Mouse (Mus musculus): ENCODE results near the gene Rasgrp3.
"Not testable (repeated sequence)": the region's sequence is repeated elsewhere in the genome, so short reads cannot be mapped to it uniquely, and the experiment has no call there.

Gene Rasgrp3

GRCm38 (mm10) chr17:75463223-75463622 lies 27.5 kb downstream of the Rasgrp3 start:
- not testable (repeated sequence) for DNase-seq

- DNase-seq, result no peak
These were observed 27.9 kb downstream of the Rasgrp3 start for GRCm38 (mm10) chr17:75463645-75464044.

GRCm38 (mm10) chr17:75464331-75464982 lies 28.8 kb downstream of the Rasgrp3 start:
- DNase-seq, result peak; percentile 8

- peak; percentile 82 for DNase-seq
These were observed 29.4 kb downstream of the Rasgrp3 start for GRCm38 (mm10) chr17:75464983-75465634.

GRCm38 (mm10) chr17:75465635-75465997 lies 29.9 kb downstream of the Rasgrp3 start:
- no peak for DNase-seq

GRCm38 (mm10) chr17:75466948-75467347 lies 31.3 kb downstream of the Rasgrp3 start:
- DNase-seq, result no peak

GRCm38 (mm10) chr17:75467526-75467925 lies 31.8 kb downstream of the Rasgrp3 start:
- DNase-seq, result no peak

GRCm38 (mm10) chr17:75468479-75469114 lies 32.9 kb downstream of the Rasgrp3 start:
- no peak for DNase-seq

GRCm38 (mm10) chr17:75470325-75470724 lies 34.6 kb downstream of the Rasgrp3 start:
- no peak for DNase-seq

- no peak for DNase-seq
These were observed 35.4 kb downstream of the Rasgrp3 start for GRCm38 (mm10) chr17:75470885-75471610.

- DNase-seq, result no peak
These were observed 36.1 kb downstream of the Rasgrp3 start for GRCm38 (mm10) chr17:75471644-75472253.

GRCm38 (mm10) chr17:75472379-75472778 lies 36.7 kb downstream of the Rasgrp3 start:
- DNase-seq, result peak; percentile 18

GRCm38 (mm10) chr17:75475985-75476384 lies 40.3 kb downstream of the Rasgrp3 start:
- no peak for DNase-seq

GRCm38 (mm10) chr17:75476736-75477416 lies 41.2 kb downstream of the Rasgrp3 start:
- no peak for DNase-seq

GRCm38 (mm10) chr17:75477655-75478054 lies 42.0 kb downstream of the Rasgrp3 start:
- no peak for DNase-seq

GRCm38 (mm10) chr17:75478836-75479235 lies 43.1 kb downstream of the Rasgrp3 start:
- DNase-seq, result no peak

GRCm38 (mm10) chr17:75479663-75480062 lies 44.0 kb downstream of the Rasgrp3 start:
- DNase-seq, result no peak

GRCm38 (mm10) chr17:75480379-75480778 lies 44.7 kb downstream of the Rasgrp3 start:
- no peak for DNase-seq

- no peak for DNase-seq
These were observed 50.5 kb downstream of the Rasgrp3 start for GRCm38 (mm10) chr17:75486205-75486604.

- no peak for DNase-seq
These were observed 59.5 kb downstream of the Rasgrp3 start for GRCm38 (mm10) chr17:75495213-75495612.

GRCm38 (mm10) chr17:75498241-75498651 lies 62.5 kb downstream of the Rasgrp3 start:
- DNase-seq, result no peak

GRCm38 (mm10) chr17:75503031-75503430 lies 67.3 kb downstream of the Rasgrp3 start:
- no peak for DNase-seq

All from kidney, postnatal 10 days (tissue).